Mouse (Mus musculus) lung, postnatal 36 days (tissue): ENCODE data around the gene Tmem140.

ENCODE experiments used
- DNase-seq: peaks from one replicate; pipeline ENCODE4 v3.0.0; 2022; ENCODE audit warnings: mixed read lengths

The Tmem140 gene

GRCm38 (mm10) chr6:34875966-34876834 is 13.3 kb downstream of the Tmem140 start:
- peak; percentile 38 for DNase-seq

GRCm38 (mm10) chr6:34876835-34877156 is 13.8 kb downstream of the Tmem140 start:
- DNase-seq = no peak

- DNase-seq = peak; percentile 96
Observed at GRCm38 (mm10) chr6:34877509-34878321, 14.8 kb downstream of the Tmem140 start, which contains the start of gene Cyren. Gene Cyren (minus strand): TSS chr6:34878060.

- DNase-seq = no peak
Observed at GRCm38 (mm10) chr6:34879101-34879740, 16.3 kb downstream of the Tmem140 start.

DNA sequence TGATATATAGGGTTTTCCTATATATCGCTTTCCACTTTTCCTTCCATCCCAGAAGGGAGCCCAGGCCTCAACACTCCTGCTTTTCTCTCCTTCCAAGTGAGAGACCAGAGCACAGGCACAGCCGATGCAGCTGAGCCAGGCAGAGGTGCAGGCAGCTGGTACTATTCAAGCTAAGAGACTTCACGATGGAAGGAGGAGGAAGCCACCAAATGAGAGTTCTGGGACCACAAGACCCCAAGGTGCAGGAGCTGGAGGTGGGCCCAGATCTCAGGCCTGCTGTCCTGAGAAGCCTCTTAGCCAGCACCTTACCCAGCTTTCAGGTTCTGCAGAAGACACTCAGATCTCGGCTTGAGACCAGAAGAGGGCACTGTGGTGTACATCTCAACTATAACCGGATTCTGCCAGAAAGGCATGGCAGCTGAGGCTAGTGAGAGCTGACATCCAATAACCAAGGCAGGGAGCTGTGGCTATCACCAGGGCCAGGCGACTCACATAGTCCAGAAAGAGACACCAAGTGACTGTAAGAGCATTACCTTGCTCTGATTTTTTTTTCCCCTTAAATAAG is 17.0 kb downstream of the Tmem140 start:
- DNase-seq = peak; percentile 84

DNA sequence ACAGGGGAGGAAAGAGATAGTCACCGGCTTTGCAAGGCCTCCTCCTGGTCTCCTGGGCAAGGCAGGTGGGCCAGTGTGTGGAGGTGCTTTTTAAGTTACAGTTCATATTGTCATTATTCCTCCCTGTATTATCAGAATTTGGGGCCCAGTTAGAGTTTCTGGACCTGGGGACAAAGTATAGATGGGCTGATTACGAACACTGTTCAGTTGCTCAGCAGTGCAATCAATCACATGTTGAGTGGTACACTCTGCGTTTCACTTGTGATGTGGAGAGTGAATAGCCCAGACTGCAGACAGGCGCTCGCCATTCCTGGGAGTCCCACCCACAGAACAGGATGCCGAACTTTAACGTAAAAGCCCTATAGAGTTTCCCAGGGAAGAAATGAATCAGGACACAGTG is 21.8 kb downstream of the Tmem140 start:
- no peak for DNase-seq

- DNase-seq = no peak
Observed at GRCm38 (mm10) chr6:34887131-34887850, 24.3 kb downstream of the Tmem140 start.

DNA sequence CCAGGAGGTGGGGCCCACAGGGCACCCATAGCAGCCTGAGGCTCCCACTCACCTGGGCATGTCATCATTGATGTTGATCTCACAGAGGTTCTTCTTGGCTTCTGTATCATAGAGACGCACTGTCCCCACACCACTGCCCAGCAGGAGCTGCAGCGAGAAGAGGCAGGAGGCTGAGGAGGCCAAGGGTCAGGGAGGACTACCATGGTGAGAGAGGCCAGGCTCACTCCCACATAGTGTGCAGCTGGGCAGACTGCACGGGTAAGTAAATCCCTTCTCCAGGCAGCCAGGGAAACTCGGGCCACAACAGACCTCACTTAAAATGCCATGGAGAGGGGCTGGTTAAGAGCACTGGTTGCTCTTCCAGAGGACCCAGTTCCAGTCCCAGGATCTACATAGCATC is 26.2 kb downstream of the Tmem140 start:
- DNase-seq = no peak

- DNase-seq = no peak
Observed at GRCm38 (mm10) chr6:34895569-34895968, 32.6 kb downstream of the Tmem140 start.

DNA sequence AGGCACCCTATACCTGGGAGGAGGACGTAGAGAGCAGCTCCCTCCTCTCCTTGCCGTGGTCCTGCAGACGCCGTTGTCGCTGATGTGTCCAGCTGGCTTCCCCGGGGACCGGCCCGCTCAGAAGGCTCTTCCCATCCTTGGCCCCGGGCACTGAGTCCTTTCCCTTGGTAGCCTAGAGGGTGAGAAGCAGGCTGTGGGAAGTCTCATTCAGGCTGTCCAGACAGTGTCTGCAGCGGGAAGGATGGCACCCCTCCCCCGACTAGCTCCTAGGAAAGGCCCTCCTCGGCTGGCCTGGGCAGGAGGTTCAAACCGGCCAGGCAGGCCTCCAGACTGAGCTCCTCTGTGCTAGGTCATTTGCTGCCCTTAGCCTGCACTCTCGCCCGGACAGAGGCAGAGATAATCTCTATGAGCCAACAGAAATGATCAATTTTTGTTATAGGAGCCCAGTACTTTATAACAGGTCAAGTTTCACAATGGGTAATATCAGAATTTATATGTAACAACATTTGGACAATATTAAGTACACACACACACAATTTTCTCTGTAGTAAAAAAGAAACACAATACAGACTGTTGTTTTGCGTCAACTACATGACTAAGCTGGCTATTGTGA is 33.3 kb downstream of the Tmem140 start:
- no peak for DNase-seq

GRCm38 (mm10) chr6:34899127-34899526 is 36.2 kb downstream of the Tmem140 start:
- DNase-seq = no peak

DNA sequence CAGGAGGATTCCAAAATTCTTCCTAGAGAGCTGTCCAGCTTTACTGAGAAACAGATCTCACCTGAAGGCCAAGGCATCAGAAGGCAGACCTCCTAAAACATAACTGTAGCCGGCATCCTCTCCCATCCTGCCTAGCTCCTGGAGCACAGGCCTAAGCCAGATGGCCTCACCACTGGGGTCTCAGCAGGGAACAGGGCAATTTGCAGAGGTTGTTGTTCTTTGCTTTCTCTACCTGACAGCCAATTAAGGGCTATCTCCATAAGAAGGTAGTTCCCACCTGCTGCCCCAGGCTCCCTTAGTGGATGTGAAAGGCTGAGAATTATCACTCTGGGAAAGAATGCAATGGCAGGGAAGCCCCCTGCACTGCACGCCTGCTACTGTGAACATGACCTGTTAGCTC is 38.0 kb downstream of the Tmem140 start:
- DNase-seq = no peak

GRCm38 (mm10) chr6:34901911-34902444 is 39.0 kb downstream of the Tmem140 start:
- peak; percentile 31 for DNase-seq

DNA sequence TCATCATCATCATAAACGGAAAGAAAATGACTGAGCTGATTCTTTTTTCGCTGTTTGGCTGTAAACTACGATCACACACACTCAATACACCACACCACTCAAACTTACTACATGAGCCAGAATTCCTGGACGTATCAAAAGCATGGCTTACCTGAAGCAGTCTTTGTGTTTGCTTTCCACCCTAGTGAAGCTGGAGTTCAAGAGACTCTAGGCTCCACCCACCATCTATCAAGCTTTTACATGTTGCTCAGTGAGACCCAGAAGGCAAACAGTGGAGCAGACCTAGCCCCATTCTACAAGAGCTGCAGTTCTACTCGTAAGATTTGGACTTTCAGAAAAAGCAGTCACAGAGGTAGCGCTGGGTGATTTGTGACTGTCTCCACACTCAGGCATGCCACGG is 39.6 kb downstream of the Tmem140 start:
- peak; percentile 69 for DNase-seq

DNA sequence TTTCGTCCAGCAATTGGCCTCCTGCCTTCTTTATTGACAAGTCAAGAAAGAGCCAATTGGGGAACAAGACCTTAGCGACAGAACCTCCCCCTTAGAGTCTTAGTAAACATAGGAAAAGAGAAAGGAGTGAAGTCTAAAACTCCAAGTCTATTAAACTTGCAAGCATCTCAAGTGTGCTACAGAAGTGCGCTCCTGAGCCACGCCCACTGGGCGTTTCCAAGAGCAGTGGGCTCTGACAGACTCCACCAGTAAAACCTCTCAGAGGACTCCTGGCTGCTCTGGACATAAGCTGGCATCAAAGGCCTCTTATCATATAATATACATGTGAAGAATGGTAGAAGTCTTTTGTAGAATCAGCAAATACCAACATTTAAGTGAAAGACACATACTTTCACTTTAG is 40.5 kb downstream of the Tmem140 start:
- DNase-seq = peak; percentile 89

- DNase-seq = peak; percentile 43
Observed at GRCm38 (mm10) chr6:34903851-34904250, 40.9 kb downstream of the Tmem140 start.

- peak; percentile 75 for DNase-seq
Observed at GRCm38 (mm10) chr6:34904361-34904760, 41.4 kb downstream of the Tmem140 start.

- DNase-seq = no peak
Observed at GRCm38 (mm10) chr6:34906125-34906524, 43.2 kb downstream of the Tmem140 start.

- peak; percentile 28 for DNase-seq
Observed at GRCm38 (mm10) chr6:34906661-34907060, 43.7 kb downstream of the Tmem140 start.

GRCm38 (mm10) chr6:34907121-34907614 is 44.2 kb downstream of the Tmem140 start:
- no peak for DNase-seq

GRCm38 (mm10) chr6:34907696-34908260 is 44.8 kb downstream of the Tmem140 start:
- DNase-seq = peak; percentile 60
